Mouse (Mus musculus) colon, adult 2 months (tissue): ENCODE data around the gene Olfr304. TPM values are rescaled to one million over a fixed set of nuclear protein-coding genes. Genes with fewer than 3 reads are reported as not detected.

Source experiments
- polyA plus RNA-seq: library from polyadenylated mRNA; depleted of rRNA; stranded (reverse); fragments of >200 nt; gene quantifications from 2 replicates; pipeline ENCODE4 v1.2.3, GENCODE M21; 2012; rRNA removed

The Olfr304 gene
- not detected in 2 replicates for polyA plus RNA-seq

GRCm38 (mm10) chr7:86386558-86386957 is at the start of gene Olfr304:
TSS of gene Olfr304 (minus strand) at chr7:86386658.

GRCm38 (mm10) chr7:86403546-86403945 is 17.1 kb upstream of the Olfr304 start, which contains the start of gene Olfr301:
TSS of gene Olfr301 (plus strand) at chr7:86403846.

GRCm38 (mm10) chr7:86397689-86398088 is 11.2 kb upstream of the Olfr304 start, which contains the start of gene Olfr303:
TSS of gene Olfr303 (minus strand) at chr7:86397789.

GRCm38 (mm10) chr7:86366828-86367227 is 19.6 kb downstream of the Olfr304 start, which contains the start of gene Olfr305:
TSS of gene Olfr305 (minus strand) at chr7:86366928.

GRCm38 (mm10) chr7:86337486-86337885 is 49.0 kb downstream of the Olfr304 start, which contains the start of gene Olfr307:
TSS of gene Olfr307 (minus strand) at chr7:86337586.

Other genes starting within 250 kb of the Olfr304 start
- not detected in 2 replicates for gene Vmn2r75, start 214.9 kb downstream of the Olfr304 start, polyA plus RNA-seq
- gene Vmn2r76, start 140.3 kb downstream of the Olfr304 start, polyA plus RNA-seq, result not detected in 2 replicates
- gene Olfr310, start 109.5 kb downstream of the Olfr304 start, polyA plus RNA-seq, result not detected in 2 replicates
- gene Olfr309, start 73.0 kb downstream of the Olfr304 start, polyA plus RNA-seq, result not detected in 2 replicates
- gene Olfr308, start 61.0 kb downstream of the Olfr304 start, polyA plus RNA-seq, result not detected in 2 replicates
- gene Olfr307, start 49.1 kb downstream of the Olfr304 start, polyA plus RNA-seq, result not detected in 2 replicates
- not detected in 2 replicates for gene Olfr305, start 19.7 kb downstream of the Olfr304 start, polyA plus RNA-seq
- gene Olfr303, start 11.1 kb upstream of the Olfr304 start, polyA plus RNA-seq, result not detected in 2 replicates
- not detected in 2 replicates for gene Olfr301, start 17.2 kb upstream of the Olfr304 start, polyA plus RNA-seq
- gene Olfr299, start 73.3 kb upstream of the Olfr304 start, polyA plus RNA-seq, result not detected in 2 replicates
- not detected in 2 replicates for gene Olfr298, start 105.8 kb upstream of the Olfr304 start, polyA plus RNA-seq
- not detected in 2 replicates for gene Olfr297, start 133.3 kb upstream of the Olfr304 start, polyA plus RNA-seq
- gene Olfr295, start 197.2 kb upstream of the Olfr304 start, polyA plus RNA-seq, result not detected in 2 replicates
- gene Olfr294, start 230.0 kb upstream of the Olfr304 start, polyA plus RNA-seq, result not detected in 2 replicates